ENCODE assay signal across 8 mouse cellular contexts in the genomic region with DNA sequence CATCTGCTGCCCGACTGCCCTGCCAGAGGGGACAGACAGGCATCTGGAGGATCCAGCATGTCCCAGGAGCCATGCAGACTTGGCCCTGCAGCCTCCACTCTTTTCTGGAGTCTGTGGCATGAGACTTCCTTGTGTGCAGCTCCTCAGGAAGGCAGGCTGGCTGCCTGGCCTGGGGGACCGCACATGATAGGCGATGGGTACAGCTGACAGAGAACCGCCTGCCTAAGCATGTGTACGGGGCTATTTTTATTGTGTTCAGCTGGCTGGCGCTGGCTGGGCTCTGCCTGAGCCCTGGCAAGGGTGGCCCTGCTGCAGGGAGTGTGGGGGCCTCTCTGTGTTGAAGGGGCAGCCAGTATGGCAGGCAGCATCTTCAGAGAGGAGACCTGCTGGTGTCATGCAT.
A peak's percentile ranks its signal among the peaks of the same experiment; 100 is the strongest.
DNase-seq lines count a peak whose midpoint lies in the region; ATAC-seq and TF ChIP-seq lines count a peak whose summit lies in the region.

No protein-coding gene starts in this region.

- peaks cover 43% of the 10 kb centered on the region for H3K4me1 ChIP-seq in forebrain, embryonic 12.5 days
- peaks cover 45% of the 10 kb centered on the region for H3K4me1 ChIP-seq in neural tube, embryonic 15.5 days

- intact Hi-C loops in left cerebral cortex, adult 2 months (cut with DNase I) = no loop called here
- intact Hi-C loops in left cerebral cortex, postnatal 10 days (cut with DNase I) = no loop called here
- intact Hi-C loops in left cerebral cortex, postnatal 14 days (cut with DNase I) = no loop called here

- H3K36me3 ChIP-seq in forebrain, embryonic 12.5 days (replicated peaks) = no peaks in the 10 kb centered on the region
- no peaks in the 10 kb centered on the region for H3K36me3 ChIP-seq in neural tube, embryonic 15.5 days

- H3K4me3 ChIP-seq in left cerebral cortex, adult 2 months = no peak overlapping the region
- H3K4me3 ChIP-seq in forebrain, embryonic 12.5 days (replicated peaks) = no peak overlapping the region
- no peak overlapping the region for H3K4me3 ChIP-seq in neural tube, embryonic 15.5 days (replicated peaks)

- WGBS in forebrain, embryonic 12.5 days = 65% methylated on average over 6 of the region's 6 CpGs
- WGBS in neural tube, embryonic 15.5 days = 19% methylated on average over 6 of the region's 6 CpGs

- peaks cover 14% of the 10 kb centered on the region for H3K27me3 ChIP-seq in forebrain, embryonic 12.5 days
- no peaks in the 10 kb centered on the region for H3K27me3 ChIP-seq in neural tube, embryonic 15.5 days (replicated peaks)

- no peaks in the 10 kb centered on the region for H3K9me3 ChIP-seq in forebrain, embryonic 12.5 days
- no peaks in the 10 kb centered on the region for H3K9me3 ChIP-seq in neural tube, embryonic 15.5 days (replicated peaks)

- H3K27ac ChIP-seq in left cerebral cortex, adult 2 months = peak overlapping the region; percentile 86
- H3K27ac ChIP-seq in forebrain, embryonic 12.5 days = peak overlapping the region; percentile 57; the same call in 1 of the 2 replicates
- H3K27ac ChIP-seq in neural tube, embryonic 15.5 days (replicated peaks) = peak overlapping the region; percentile 99

- DNase-seq in left cerebral cortex, adult 2 months (ENCODE audit: extremely low spot score in 1 of 2, low spot score in 2 of 2) = peak in 1 of 2 experiments; percentile 56
- no peak for DNase-seq in left cerebral cortex, postnatal 10 days (ENCODE audit: extremely low spot score in 1 of 2, low spot score in 2 of 2)
- peak; percentile 61 to 85 for DNase-seq in left cerebral cortex, postnatal 14 days (ENCODE audit: low spot score in 2 of 2)
- no peak for DNase-seq in kidney, postnatal 14 days
- no peak for DNase-seq in adipocyte (ENCODE audit: low spot score)

- TF ChIP-seq CTCF in left cerebral cortex, adult 2 months (IDR thresholded peaks at IDR 0.05) = no peak

- peak overlapping the region; percentile 27; the same call in 1 of the 2 replicates for H3K9ac ChIP-seq in forebrain, embryonic 12.5 days
- peak overlapping the region; percentile 37 for H3K9ac ChIP-seq in neural tube, embryonic 15.5 days (replicated peaks)

- no peak for ATAC-seq in forebrain, embryonic 12.5 days (ENCODE audit: low FRiP score)
- 0 out of 2 replicates have a peak, but pooled peaks have one; percentile 9 for ATAC-seq in neural tube, embryonic 15.5 days (ENCODE audit: low FRiP score)
- ATAC-seq in granulocyte monocyte progenitor cell, adult 5-6 weeks (replicated peaks; ENCODE audit: poor library complexity, severe bottlenecking) = no peak

- H3K4me2 ChIP-seq in forebrain, embryonic 12.5 days = no peak overlapping the region; the same call in 1 of the 2 replicates
- H3K4me2 ChIP-seq in neural tube, embryonic 15.5 days = no peak overlapping the region; the same call in 1 of the 2 replicates

Comparison
In these comparisons a context has a peak if more than half of its experiments do, and no peak if none do; other contexts are left out.
1. DNase-seq: peak in left cerebral cortex, postnatal 14 days (2 of 2); none in left cerebral cortex, postnatal 10 days (0 of 2), kidney, postnatal 14 days (single experiment) and adipocyte (single experiment).
2. Peak in every context shown above with its lines, with median percentiles within 50 percentile points of each other: H3K27ac ChIP-seq.